ENCODE assay signal across 1 mouse cellular context in the genomic region with DNA sequence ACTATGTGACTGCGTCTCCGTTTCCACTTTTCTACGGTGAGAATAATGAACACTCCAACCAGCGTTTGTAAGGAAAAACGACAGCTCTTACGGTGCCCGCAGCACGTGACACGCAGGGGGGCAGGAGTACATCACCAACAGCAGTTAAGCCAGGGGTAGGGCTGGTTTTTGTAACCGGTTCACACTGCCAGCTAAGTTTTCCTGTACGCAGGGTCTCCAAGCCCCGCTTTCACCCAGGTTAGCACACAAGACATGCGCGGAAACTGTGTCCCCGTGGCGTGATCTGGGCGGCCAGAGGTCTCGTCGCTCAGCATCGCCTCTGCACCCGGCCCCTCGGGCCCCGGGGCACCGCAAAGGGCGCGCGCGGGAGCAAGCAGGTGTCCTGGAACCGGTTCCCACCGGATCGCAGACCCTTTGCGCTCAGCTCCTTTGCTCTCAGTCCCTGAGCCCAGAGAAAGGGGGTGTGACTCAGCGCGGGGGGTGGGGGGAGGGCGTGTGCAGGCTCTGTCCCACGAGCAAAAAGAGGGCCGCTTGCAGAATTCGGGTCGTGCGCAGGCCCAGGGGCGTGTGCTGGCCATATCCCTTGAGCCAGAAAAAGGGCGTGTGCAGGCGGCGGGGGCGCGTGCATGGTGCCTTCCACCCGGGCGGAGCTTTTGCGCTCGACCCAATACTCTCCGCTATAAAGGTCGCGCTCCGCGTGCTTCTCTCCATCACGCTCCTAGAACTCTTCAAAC.
A peak's percentile ranks its signal among the peaks of the same experiment; 100 is the strongest.
TF ChIP-seq lines count a peak whose summit lies in the region.

A gene (plus strand): TSS at position 590 of the 734 bp plus-strand sequence.

TF ChIP-seq in CH12.LX, 34 proteins besides CTCF, POLR2A, EP300 and RAD21 (continued from another document):
- TF ChIP-seq JUND (conservative IDR thresholded peaks at IDR 0.05; ENCODE audit: low read depth, low read length) (no peak), TBP (conservative IDR thresholded peaks at IDR 0.05; ENCODE audit: low read depth, low read length) (peak; percentile 95), HCFC1 (IDR thresholded peaks at IDR 0.05; ENCODE audit: low read depth, low read length) (peak; percentile 50; the same call in 1 of the 2 replicates), ETS1 (conservative IDR thresholded peaks at IDR 0.05; ENCODE audit: low read depth, low read length) (no peak), NELFE (IDR thresholded peaks at IDR 0.05; ENCODE audit: low read depth, low read length) (no peak)
